Mouse (Mus musculus): ENCODE data around the gene Smox. TPM values are rescaled to one million over a fixed set of nuclear protein-coding genes. Genes with fewer than 3 reads are reported as not detected.

The Smox gene
- polyA plus RNA-seq, 1 experiment from 2014 or later: 63.3 TPM

- no peak overlapping the region for H3K4me2 ChIP-seq (replicated peaks)
- H3K9me3 ChIP-seq: no peaks in the 10 kb centered on the region
- H3K9ac ChIP-seq (replicated peaks): no peak overlapping the region
- no peak for ATAC-seq (replicated peaks)
- H3K4me3 ChIP-seq: no peak overlapping the region
- no peaks in the 10 kb centered on the region for H3K27me3 ChIP-seq
- 0 out of 2 replicates have a peak, but pooled peaks cover 4% of the 10 kb centered on the region for H3K4me1 ChIP-seq
- H3K27ac ChIP-seq (replicated peaks): 0 out of 2 replicates have a peak overlapping the region, but pooled peaks have one; percentile 3
- 90% methylated on average over 5 of the region's 5 CpGs for WGBS
- no peaks in the 10 kb centered on the region for H3K36me3 ChIP-seq
Measured at GRCm38 (mm10) chr2:131487337-131487736, 4.0 kb upstream of the Smox start.

GRCm38 (mm10) chr2:131488261-131488660, 3.0 kb upstream of the Smox start:
- H3K4me3 ChIP-seq: no peak overlapping the region
- peaks cover 13% of the 10 kb centered on the region for H3K4me1 ChIP-seq
- H3K4me2 ChIP-seq (replicated peaks): no peak overlapping the region
- H3K36me3 ChIP-seq: no peaks in the 10 kb centered on the region
- H3K9me3 ChIP-seq: no peaks in the 10 kb centered on the region
- no peak for ATAC-seq (replicated peaks)
- no peaks in the 10 kb centered on the region for H3K27me3 ChIP-seq
- 70% methylated on average over 4 of the region's 4 CpGs for WGBS
- no peak overlapping the region for H3K27ac ChIP-seq (replicated peaks)
- no peak overlapping the region for H3K9ac ChIP-seq (replicated peaks)

GRCm38 (mm10) chr2:131488870-131489269, 2.4 kb upstream of the Smox start:
- H3K9me3 ChIP-seq: no peaks in the 10 kb centered on the region
- no peak overlapping the region for H3K9ac ChIP-seq (replicated peaks)
- no peak overlapping the region for H3K4me2 ChIP-seq (replicated peaks)
- 84% methylated on average over 2 of the region's 2 CpGs for WGBS
- no peak for ATAC-seq (replicated peaks)
- no peak overlapping the region for H3K27ac ChIP-seq (replicated peaks)
- H3K27me3 ChIP-seq: no peaks in the 10 kb centered on the region
- H3K4me3 ChIP-seq: no peak overlapping the region
- peaks cover 19% of the 10 kb centered on the region for H3K4me1 ChIP-seq
- no peaks in the 10 kb centered on the region for H3K36me3 ChIP-seq

GRCm38 (mm10) chr2:131489591-131489990, 1.7 kb upstream of the Smox start:
- Histone ChIP-seq H3K27ac (replicated peaks) (no peak overlapping the region), H3K36me3 (no peaks in the 10 kb centered on the region), H3K4me1 (peaks cover 24% of the 10 kb centered on the region), H3K9me3 (no peaks in the 10 kb centered on the region), H3K27me3 (no peaks in the 10 kb centered on the region), H3K4me2 (replicated peaks) (no peak overlapping the region), H3K9ac (replicated peaks) (no peak overlapping the region), H3K4me3 (no peak overlapping the region)
- WGBS: 52% methylated on average over 4 of the region's 4 CpGs
- ATAC-seq (replicated peaks): no peak

GRCm38 (mm10) chr2:131491707-131492595, 655 bp downstream of the Smox start:
- Histone ChIP-seq H3K36me3 (no peaks in the 10 kb centered on the region), H3K4me1 (peaks cover 33% of the 10 kb centered on the region), H3K9ac (replicated peaks) (peak overlapping the region; percentile 75), H3K9me3 (no peaks in the 10 kb centered on the region), H3K4me3 (peak overlapping the region; percentile 61), H3K4me2 (replicated peaks) (peak overlapping the region; percentile 93), H3K27me3 (no peaks in the 10 kb centered on the region), H3K27ac (replicated peaks) (peak overlapping the region; percentile 70)
- ATAC-seq (replicated peaks): peak; percentile 97
- WGBS: under 1% methylated on average over 90 of the region's 102 CpGs

GRCm38 (mm10) chr2:131492596-131493139, 1.4 kb downstream of the Smox start:
- H3K4me1 ChIP-seq: peaks cover 33% of the 10 kb centered on the region
- peak overlapping the region; percentile 93 for H3K4me2 ChIP-seq (replicated peaks)
- WGBS: 11% methylated on average over 10 of the region's 10 CpGs
- no peaks in the 10 kb centered on the region for H3K27me3 ChIP-seq
- H3K9me3 ChIP-seq: no peaks in the 10 kb centered on the region
- peak overlapping the region; percentile 61 for H3K4me3 ChIP-seq
- H3K9ac ChIP-seq (replicated peaks): peak overlapping the region; percentile 75
- no peaks in the 10 kb centered on the region for H3K36me3 ChIP-seq
- peak overlapping the region; percentile 70; the same call in 1 of the 2 replicates for H3K27ac ChIP-seq (replicated peaks)
- no peak; the same call in 1 of the 2 replicates for ATAC-seq (replicated peaks)

- Histone ChIP-seq H3K36me3 (no peaks in the 10 kb centered on the region), H3K9me3 (no peaks in the 10 kb centered on the region), H3K27me3 (no peaks in the 10 kb centered on the region), H3K27ac (replicated peaks) (no peak overlapping the region), H3K4me3 (peak overlapping the region; percentile 61; the same call in 1 of the 2 replicates), H3K9ac (replicated peaks) (peak overlapping the region; percentile 75; the same call in 1 of the 2 replicates), H3K4me1 (peaks cover 33% of the 10 kb centered on the region), H3K4me2 (replicated peaks) (peak overlapping the region; percentile 93)
- ATAC-seq (replicated peaks): no peak
- WGBS: 71% methylated on average over 5 of the region's 5 CpGs
Measured at GRCm38 (mm10) chr2:131493446-131493845, 2.1 kb downstream of the Smox start.

GRCm38 (mm10) chr2:131495256-131495655, 4.0 kb downstream of the Smox start:
- no peaks in the 10 kb centered on the region for H3K36me3 ChIP-seq
- H3K4me3 ChIP-seq: no peak overlapping the region
- no peaks in the 10 kb centered on the region for H3K27me3 ChIP-seq
- no peaks in the 10 kb centered on the region for H3K9me3 ChIP-seq
- 58% methylated on average over 3 of the region's 3 CpGs for WGBS
- no peak overlapping the region for H3K27ac ChIP-seq (replicated peaks)
- peaks cover 33% of the 10 kb centered on the region for H3K4me1 ChIP-seq
- H3K4me2 ChIP-seq (replicated peaks): no peak overlapping the region
- no peak for ATAC-seq (replicated peaks)
- H3K9ac ChIP-seq (replicated peaks): no peak overlapping the region

GRCm38 (mm10) chr2:131496125-131496820, 5.0 kb downstream of the Smox start:
- Histone ChIP-seq H3K9ac (replicated peaks) (no peak overlapping the region), H3K4me2 (replicated peaks) (no peak overlapping the region), H3K4me3 (no peak overlapping the region), H3K4me1 (peaks cover 38% of the 10 kb centered on the region), H3K27me3 (no peaks in the 10 kb centered on the region), H3K36me3 (no peaks in the 10 kb centered on the region), H3K9me3 (no peaks in the 10 kb centered on the region), H3K27ac (replicated peaks) (no peak overlapping the region)
- ATAC-seq (replicated peaks): no peak
- WGBS: 91% methylated on average over 5 of the region's 5 CpGs

GRCm38 (mm10) chr2:131497224-131497856, 6.0 kb downstream of the Smox start:
- no peak overlapping the region for H3K4me2 ChIP-seq (replicated peaks)
- H3K9me3 ChIP-seq: no peaks in the 10 kb centered on the region
- H3K4me1 ChIP-seq: peaks cover 45% of the 10 kb centered on the region
- H3K4me3 ChIP-seq: no peak overlapping the region
- no peak for ATAC-seq (replicated peaks)
- H3K36me3 ChIP-seq: no peaks in the 10 kb centered on the region
- H3K27ac ChIP-seq (replicated peaks): no peak overlapping the region
- H3K9ac ChIP-seq (replicated peaks): no peak overlapping the region
- no peaks in the 10 kb centered on the region for H3K27me3 ChIP-seq
- 93% methylated on average over 4 of the region's 4 CpGs for WGBS

- Histone ChIP-seq H3K36me3 (no peaks in the 10 kb centered on the region), H3K9me3 (no peaks in the 10 kb centered on the region), H3K9ac (replicated peaks) (no peak overlapping the region), H3K4me1 (peaks cover 40% of the 10 kb centered on the region), H3K4me3 (no peak overlapping the region), H3K27me3 (no peaks in the 10 kb centered on the region), H3K27ac (replicated peaks) (no peak overlapping the region), H3K4me2 (replicated peaks) (no peak overlapping the region)
- no peak for ATAC-seq (replicated peaks)
- WGBS: 80% methylated on average over 7 of the region's 7 CpGs
Measured at GRCm38 (mm10) chr2:131498219-131498618, 6.9 kb downstream of the Smox start.

Measured in forebrain, embryonic 15.5 days (tissue).